Mouse (Mus musculus): ENCODE data around the gene Hax1. TPM values are rescaled to one million over a fixed set of nuclear protein-coding genes. Genes with fewer than 3 reads are reported as not detected.

Gene Hax1
- polyA plus RNA-seq, 1 experiment = 96.1 TPM

- no peak overlapping the region for H3K27ac ChIP-seq (ENCODE audit: insufficient read depth, low read length)
- TF ChIP-seq POLR2A (IDR thresholded peaks at IDR 0.05; ENCODE audit: extremely low read depth, insufficient read depth, low read length) (no peak), CTCF (IDR thresholded peaks at IDR 0.05; ENCODE audit: extremely low read depth, insufficient read depth, low read length) (no peak)
- peaks cover 3% of the 10 kb centered on the region for H3K4me1 ChIP-seq (ENCODE audit: control insufficient read depth, insufficient read depth, low read length)
- no peak overlapping the region for H3K4me3 ChIP-seq (ENCODE audit: insufficient read depth, low read length)
These were observed 49.9 kb downstream of the Hax1 start for GRCm38 (mm10) chr3:89948655-89949054.

- H3K27ac ChIP-seq (ENCODE audit: insufficient read depth, low read length) = no peak overlapping the region
- H3K4me1 ChIP-seq (ENCODE audit: control insufficient read depth, insufficient read depth, low read length) = peaks cover 3% of the 10 kb centered on the region
- no peak overlapping the region for H3K4me3 ChIP-seq (ENCODE audit: insufficient read depth, low read length)
- TF ChIP-seq POLR2A (IDR thresholded peaks at IDR 0.05; ENCODE audit: extremely low read depth, insufficient read depth, low read length) = no peak
- no peak for TF ChIP-seq CTCF (IDR thresholded peaks at IDR 0.05; ENCODE audit: extremely low read depth, insufficient read depth, low read length)
These were observed 50.6 kb downstream of the Hax1 start for GRCm38 (mm10) chr3:89948021-89948420.

Other genes starting within 250 kb of the Hax1 start
- gene Chrnb2, start 234.1 kb downstream of the Hax1 start, polyA plus RNA-seq (2012; rRNA removed) = 22.6 and 22.9 TPM in 2 replicates
- 51.7 and 53.2 TPM in 2 replicates for gene Ube2q1, start 225.2 kb downstream of the Hax1 start, polyA plus RNA-seq (2012; rRNA removed)
- 2.2 TPM in 2 replicates for gene She, start 167.4 kb downstream of the Hax1 start, polyA plus RNA-seq (2012; rRNA removed)
- 2.4 and 2.6 TPM in 2 replicates for gene Il6ra, start 85.6 kb downstream of the Hax1 start, polyA plus RNA-seq (2012; rRNA removed)
- gene Atp8b2, start 35.3 kb downstream of the Hax1 start, polyA plus RNA-seq (2012; rRNA removed) = 112 and 117 TPM in 2 replicates
- gene 4933434E20Rik, start 52.9 kb upstream of the Hax1 start, polyA plus RNA-seq (2012; rRNA removed) = 95.7 and 99.0 TPM in 2 replicates
- gene Ubap2l, start 53.8 kb upstream of the Hax1 start, polyA plus RNA-seq (2012; rRNA removed) = 102 and 105 TPM in 2 replicates
- 177 and 188 TPM in 2 replicates for gene Tpm3, start 73.9 kb upstream of the Hax1 start, polyA plus RNA-seq (2012; rRNA removed)
- gene Nup210l, start 105.4 kb upstream of the Hax1 start, polyA plus RNA-seq (2012; rRNA removed) = 0.38 TPM in 2 replicates
- 1,605 and 1,617 TPM in 2 replicates for gene Rps27, start 214.9 kb upstream of the Hax1 start, polyA plus RNA-seq (2012; rRNA removed)
- 9.5 and 9.8 TPM in 2 replicates for gene Rab13, start 214.9 kb upstream of the Hax1 start, polyA plus RNA-seq (2012; rRNA removed)
- 59.2 and 61.0 TPM in 2 replicates for gene Jtb, start 232.8 kb upstream of the Hax1 start, polyA plus RNA-seq (2012; rRNA removed)
- gene Creb3l4, start 244.7 kb upstream of the Hax1 start, polyA plus RNA-seq (2012; rRNA removed) = 0.27 and 0.49 TPM in 2 replicates
- 32.4 and 34.5 TPM in 2 replicates for gene Slc39a1, start 249.4 kb upstream of the Hax1 start, polyA plus RNA-seq (2012; rRNA removed)